Mouse (Mus musculus) C2C12 (cell line): ENCODE data around the gene Grik4. TPM values are rescaled to one million over a fixed set of nuclear protein-coding genes. Genes with fewer than 3 reads are reported as not detected.

Experiments used
- H3K27me3 ChIP-seq: one replicate; pipeline ENCODE4 v1.6.1; 2011; ENCODE audit not compliant: control insufficient read depth, insufficient read depth, insufficient read length
- H3K36me3 ChIP-seq: one replicate; pipeline ENCODE4 v1.6.1; 2011; ENCODE audit not compliant: control insufficient read depth, insufficient read depth
- H3K4me3 ChIP-seq: one replicate; pipeline ENCODE4 v1.5.1; 2011; ENCODE audit warnings: mild to moderate bottlenecking, control low read depth; ENCODE audit not compliant: poor library complexity, insufficient read depth, severe bottlenecking
- H3K79me2 ChIP-seq: one replicate; pipeline ENCODE4 v1.6.1; 2011; ENCODE audit not compliant: control insufficient read depth, insufficient read depth
- H3K79me3 ChIP-seq: one replicate; pipeline ENCODE4 v1.6.1; 2011; ENCODE audit warnings: low read depth, control low read depth
- H3ac ChIP-seq: one replicate; pipeline ENCODE3; 2011; ENCODE audit warnings: low read depth; ENCODE audit not compliant: control insufficient read depth, insufficient read length
- CEBPB ChIP-seq: IDR thresholded peaks from one replicate; pipeline ENCODE4 v1.6.1; 2011; ENCODE audit warnings: low read depth, mild to moderate bottlenecking, control low read depth, moderate library complexity
- CTCF ChIP-seq: IDR thresholded peaks from one replicate; pipeline ENCODE4 v1.5.1; 2011; ENCODE audit not compliant: control insufficient read depth, insufficient read depth, insufficient read length
- FOSL1 ChIP-seq: IDR thresholded peaks from one replicate; pipeline ENCODE4 v1.8.0; 2011; ENCODE audit warnings: mild to moderate bottlenecking, low read length; ENCODE audit not compliant: poor library complexity, insufficient read depth, severe bottlenecking
- MAX ChIP-seq: IDR thresholded peaks from one replicate; pipeline ENCODE4 v1.6.1; 2011; ENCODE audit warnings: mild to moderate bottlenecking, control low read depth
- MYOD1 ChIP-seq: IDR thresholded peaks from one replicate; pipeline ENCODE4 v1.6.1; 2011; ENCODE audit warnings: low read depth; ENCODE audit not compliant: control insufficient read depth, insufficient read length
- MYOG ChIP-seq: IDR thresholded peaks from one replicate; pipeline ENCODE4 v1.6.1; 2011; ENCODE audit not compliant: control insufficient read depth, insufficient read length; ENCODE audit errors: extremely low read depth
- USF1 ChIP-seq: IDR thresholded peaks from one replicate; pipeline ENCODE4 v1.6.1; 2011; ENCODE audit warnings: low read depth, mild to moderate bottlenecking, control low read depth, moderate library complexity
- polyA plus RNA-seq: library from polyadenylated mRNA; unstranded; fragments of >200 nt; fragmentation: generic; extraction: Trizol; gene quantifications from one replicate; pipeline ENCODE4 v1.2.1, GENCODE M21; 2012; ENCODE audit warnings: missing spikeins

Gene Grik4
- polyA plus RNA-seq, 1 experiment, result not detected

DNA sequence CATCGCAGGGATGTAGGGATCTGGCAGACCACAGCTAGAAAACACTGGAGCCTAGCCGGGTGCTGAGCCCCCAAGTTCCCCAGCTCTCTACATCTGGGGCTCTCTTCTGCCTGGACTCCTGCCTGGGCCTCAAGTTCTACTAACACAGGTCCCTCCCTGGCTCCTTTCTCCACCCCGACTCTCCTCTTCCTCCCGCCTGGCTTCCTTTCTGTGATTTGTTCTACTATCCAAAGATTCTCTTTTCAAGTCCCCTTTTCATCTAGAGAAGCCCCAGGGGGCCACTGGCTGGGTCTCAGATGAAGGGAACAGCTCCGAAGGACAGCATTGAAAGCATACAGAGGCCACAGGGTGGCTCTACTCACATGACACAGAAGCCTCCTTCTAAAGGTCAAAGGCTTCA is 151.9 kb downstream of the Grik4 start:
- H3ac ChIP-seq, result no peak overlapping the region
- H3K27me3 ChIP-seq, result peaks cover 33% of the 10 kb centered on the region
- no peaks in the 10 kb centered on the region for H3K79me2 ChIP-seq
- TF ChIP-seq USF1, result no peak
- H3K36me3 ChIP-seq, result no peaks in the 10 kb centered on the region
- no peak overlapping the region for H3K4me3 ChIP-seq
- H3K79me3 ChIP-seq, result no peaks in the 10 kb centered on the region

DNA sequence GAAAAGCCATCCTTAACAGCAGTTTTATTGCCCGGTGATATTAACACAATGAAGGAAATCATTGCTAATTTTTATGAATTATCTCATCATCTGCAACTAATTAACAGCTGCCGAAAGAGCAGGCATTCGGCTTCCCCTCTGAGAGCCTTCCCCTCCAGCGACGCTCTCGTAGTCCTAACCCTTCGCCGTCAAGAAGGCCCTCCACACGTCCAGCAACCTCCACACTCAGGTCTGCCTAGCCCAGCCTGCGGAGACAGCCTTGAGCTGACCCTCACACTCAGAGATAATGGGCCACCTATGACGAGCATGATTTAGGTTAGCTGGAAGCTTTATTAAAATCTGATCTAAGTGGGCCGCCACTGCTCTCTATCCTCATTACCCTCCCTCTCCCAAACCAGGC is 152.5 kb downstream of the Grik4 start:
- Histone ChIP-seq H3ac (no peak overlapping the region), H3K36me3 (no peaks in the 10 kb centered on the region), H3K79me2 (no peaks in the 10 kb centered on the region), H3K79me3 (no peaks in the 10 kb centered on the region), H3K4me3 (no peak overlapping the region), H3K27me3 (peaks cover 36% of the 10 kb centered on the region)
- TF ChIP-seq CEBPB (no peak), FOSL1 (no peak), MYOD1 (no peak), MAX (no peak), MYOG (no peak), CTCF (no peak), USF1 (no peak)

DNA sequence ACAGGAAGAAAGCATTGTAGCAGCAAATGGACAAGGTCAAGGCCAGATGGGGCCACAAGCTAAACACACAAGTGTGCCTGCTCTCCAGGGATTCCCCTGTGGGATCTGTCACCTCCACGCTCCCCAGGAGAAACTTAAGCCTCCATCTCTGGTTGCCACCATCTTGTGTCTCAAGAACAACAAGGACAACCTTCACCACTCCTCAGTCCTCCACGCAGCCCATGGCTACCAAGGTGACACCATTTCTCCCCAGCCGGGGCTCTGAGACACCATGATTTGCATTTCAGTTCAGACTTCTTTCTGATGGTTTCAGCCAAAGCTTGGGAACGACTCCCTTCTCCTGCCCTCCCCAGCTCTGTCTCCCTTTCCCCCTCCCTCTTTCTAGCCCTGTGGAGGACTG is 152.9 kb downstream of the Grik4 start:
- Histone ChIP-seq H3K4me3 (no peak overlapping the region), H3K79me2 (no peaks in the 10 kb centered on the region), H3ac (no peak overlapping the region), H3K79me3 (no peaks in the 10 kb centered on the region), H3K36me3 (no peaks in the 10 kb centered on the region), H3K27me3 (peaks cover 37% of the 10 kb centered on the region)
- no peak for TF ChIP-seq USF1
- no peak for TF ChIP-seq MYOD1
- no peak for TF ChIP-seq FOSL1
- TF ChIP-seq MYOG, result no peak
- TF ChIP-seq CTCF, result no peak
- no peak for TF ChIP-seq MAX
- no peak for TF ChIP-seq CEBPB

DNA sequence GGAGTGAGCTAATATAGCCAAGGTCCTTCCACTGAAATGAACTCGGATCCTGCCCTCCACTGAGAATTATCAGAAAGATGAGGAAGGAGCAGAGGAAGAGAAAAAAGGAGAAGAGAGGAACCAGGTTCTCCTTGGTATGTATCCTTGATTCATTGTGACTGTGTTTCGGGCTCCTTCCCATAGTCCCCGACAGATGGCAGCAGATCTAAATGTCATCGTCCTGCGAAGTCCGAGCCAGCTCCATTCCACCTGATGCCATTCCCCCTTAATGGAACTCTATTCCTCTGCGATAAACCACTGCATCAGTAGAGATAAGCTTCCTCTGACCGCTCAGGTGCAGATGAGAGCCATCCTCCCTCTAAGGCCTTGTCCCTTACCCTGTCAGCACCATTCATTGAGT is 155.8 kb downstream of the Grik4 start:
- Histone ChIP-seq H3K27me3 (peaks cover 36% of the 10 kb centered on the region), H3K4me3 (no peak overlapping the region), H3K36me3 (no peaks in the 10 kb centered on the region), H3K79me3 (no peaks in the 10 kb centered on the region), H3ac (no peak overlapping the region), H3K79me2 (no peaks in the 10 kb centered on the region)
- no peak for TF ChIP-seq MYOD1
- no peak for TF ChIP-seq CTCF
- TF ChIP-seq MYOG, result no peak

DNA sequence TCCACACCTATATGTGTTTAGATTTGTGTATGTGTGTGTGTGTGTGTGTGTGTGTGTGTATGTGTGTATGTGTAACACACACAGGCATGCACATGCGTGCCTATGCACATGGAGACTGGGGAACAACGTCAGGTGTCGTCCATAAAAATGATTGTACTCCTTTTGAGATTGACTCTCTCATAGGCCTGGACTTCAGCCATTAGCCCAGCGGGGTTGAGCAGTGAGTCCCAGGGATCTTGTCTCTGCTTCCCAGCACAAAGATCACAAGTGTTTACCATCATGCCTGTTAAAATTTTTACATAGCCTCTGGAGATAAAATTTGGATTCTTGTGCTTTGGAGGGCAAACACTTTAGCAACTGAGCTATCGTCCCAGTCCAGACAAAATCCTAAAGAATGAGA is 157.4 kb downstream of the Grik4 start:
- Histone ChIP-seq H3K27me3 (peaks cover 24% of the 10 kb centered on the region), H3ac (no peak overlapping the region), H3K36me3 (no peaks in the 10 kb centered on the region), H3K79me2 (no peaks in the 10 kb centered on the region), H3K4me3 (no peak overlapping the region), H3K79me3 (no peaks in the 10 kb centered on the region)
- TF ChIP-seq MYOG (no peak), FOSL1 (no peak)

DNA sequence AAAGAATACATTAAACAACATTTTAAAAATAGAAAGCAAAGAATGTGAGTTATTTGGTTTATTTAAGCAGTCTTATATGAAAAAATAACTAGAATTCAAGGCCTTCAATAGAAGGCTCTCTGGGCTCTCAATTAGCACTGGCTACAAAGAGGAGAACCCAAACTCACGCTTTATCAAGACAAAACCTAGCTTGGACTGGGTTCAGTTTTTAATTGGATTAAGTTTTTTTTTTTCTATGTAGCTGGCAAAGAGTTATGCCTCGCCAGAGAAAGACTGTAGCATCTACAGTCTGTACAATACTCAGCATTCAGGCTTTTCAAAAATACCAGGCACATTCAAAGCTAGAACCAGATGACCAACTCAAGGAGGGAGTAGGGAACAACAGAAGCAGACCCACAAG is 158.0 kb downstream of the Grik4 start:
- Histone ChIP-seq H3K4me3 (no peak overlapping the region), H3ac (no peak overlapping the region), H3K36me3 (no peaks in the 10 kb centered on the region), H3K79me3 (no peaks in the 10 kb centered on the region), H3K27me3 (peaks cover 20% of the 10 kb centered on the region), H3K79me2 (no peaks in the 10 kb centered on the region)
- TF ChIP-seq USF1 (no peak), MAX (no peak), FOSL1 (no peak), CTCF (no peak), CEBPB (no peak), MYOD1 (no peak), MYOG (no peak)
